Mouse (Mus musculus) liver, adult 2 months (tissue): ENCODE measurements around the gene Tnfaip8l1.

Experiments
- CTCF ChIP-seq: fragments of 200-500 bp; IDR thresholded peaks from 2 replicates; pipeline ENCODE4 v1.5.1; 2011; ENCODE audit warnings: low read depth, low read length, control low read depth
- POLR2A ChIP-seq: fragments of 200-500 bp; IDR thresholded peaks from 2 replicates; pipeline ENCODE4 v1.6.1; 2011; ENCODE audit warnings: low read length, control low read depth; ENCODE audit not compliant: insufficient read depth; ENCODE audit errors: extremely low read depth

DNA sequence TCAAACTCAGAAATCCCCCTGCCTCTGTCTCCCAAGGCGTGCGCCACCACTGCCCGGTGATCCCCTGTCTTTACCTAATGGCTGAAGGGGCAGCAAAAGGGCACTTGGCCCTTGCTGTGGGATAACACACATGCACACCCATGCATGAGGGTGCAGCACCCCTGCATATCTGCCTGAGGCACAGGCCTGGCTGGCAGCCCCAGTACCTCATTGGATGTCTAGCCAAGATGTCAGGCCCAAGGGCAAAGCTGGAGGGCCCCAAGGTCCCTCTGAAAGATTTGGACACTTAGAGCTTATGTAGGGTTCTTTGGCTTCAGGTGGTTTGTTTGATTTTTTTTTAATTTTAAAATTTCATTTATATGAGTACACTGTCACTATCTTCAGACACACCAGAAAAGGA, 13.1 kb downstream of the Tnfaip8l1 start:
- TF ChIP-seq CTCF (no peak), POLR2A (no peak)
